Mouse (Mus musculus): ENCODE data around the gene Bbof1. TPM values are rescaled to one million over a fixed set of nuclear protein-coding genes. Genes with fewer than 3 reads are reported as not detected.

Gene Bbof1
- total and polyA plus RNA-seq, 3 experiments: 0.31 to 2.0 (median 1.7) TPM

DNA sequence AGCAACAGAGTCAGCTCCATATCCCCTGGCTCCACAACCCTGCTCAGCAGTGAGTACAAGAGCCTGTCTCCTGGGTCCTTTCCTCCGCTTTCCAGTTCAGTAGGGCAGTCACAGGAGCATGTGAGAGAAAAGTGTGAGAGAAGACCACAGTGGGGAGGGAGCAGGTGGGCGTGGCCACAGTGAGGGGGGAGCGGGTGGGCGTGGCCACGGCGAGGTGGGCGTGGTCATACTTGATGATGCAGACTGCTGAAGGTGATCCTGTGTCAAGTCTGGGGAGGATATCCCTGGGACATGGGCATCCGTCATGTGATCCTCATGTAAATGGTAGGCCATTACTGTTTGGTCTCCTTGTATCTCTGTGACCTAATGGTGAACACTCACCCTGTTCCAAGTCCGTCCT lies 41.9 kb upstream of the Bbof1 start:
- Histone ChIP-seq H3K79me2 (replicated peaks; ENCODE audit: control insufficient read depth, insufficient read depth, low read length) (0 out of 2 replicates have a peak, but pooled peaks cover 3% of the 10 kb centered on the region), H3K4me1 (ENCODE audit: control insufficient read depth, insufficient read depth, low read length) (peaks cover 1% of the 10 kb centered on the region; the same call in 1 of the 2 replicates), H3K4me3 (no peak overlapping the region), H3K27me3 (ENCODE audit: control insufficient read depth, insufficient read depth, low read length) (no peaks in the 10 kb centered on the region), H3K9ac (ENCODE audit: low read depth, low read length) (no peak overlapping the region), H3K27ac (no peak overlapping the region), H3K36me3 (ENCODE audit: control insufficient read depth, insufficient read depth, low read length) (no peaks in the 10 kb centered on the region)
- WGBS: 64% methylated on average over 9 of the region's 9 CpGs
- TF ChIP-seq EP300 (IDR thresholded peaks at IDR 0.05; ENCODE audit: insufficient read depth, low read depth, low read length) (no peak), POLR2A (IDR thresholded peaks at IDR 0.05; ENCODE audit: insufficient read depth, low read depth, low read length) (no peak), CTCF (IDR thresholded peaks at IDR 0.05) (no peak)
- no peak for DNase-seq
- intact Hi-C loops (cut with DNase I): no loop called here

DNA sequence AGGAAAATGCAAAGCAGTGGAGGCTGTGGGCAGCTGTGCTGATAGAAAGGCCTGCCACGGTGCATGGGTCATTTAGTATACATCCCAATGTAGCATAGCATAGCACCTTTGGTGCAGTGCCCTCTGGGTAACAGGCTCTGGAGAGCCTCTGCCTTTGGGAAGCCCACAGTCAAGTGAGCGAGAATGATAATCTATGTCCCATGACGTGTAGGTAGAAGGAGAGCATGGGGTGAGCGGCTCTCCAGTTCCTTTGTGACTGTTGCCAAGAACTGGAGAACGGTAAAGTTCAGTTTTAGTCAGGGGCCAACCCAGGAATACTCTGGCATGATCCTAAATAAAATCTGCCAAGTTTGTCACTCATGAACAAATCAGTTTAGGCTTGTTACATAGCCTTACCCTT lies 37.2 kb upstream of the Bbof1 start:
- H3K4me1 ChIP-seq (ENCODE audit: control insufficient read depth, insufficient read depth, low read length): no peaks in the 10 kb centered on the region
- H3K27me3 ChIP-seq (ENCODE audit: control insufficient read depth, insufficient read depth, low read length): no peaks in the 10 kb centered on the region
- no peak for DNase-seq
- WGBS: 57% methylated on average over 5 of the region's 5 CpGs
- TF ChIP-seq CTCF (IDR thresholded peaks at IDR 0.05): no peak
- TF ChIP-seq POLR2A (IDR thresholded peaks at IDR 0.05; ENCODE audit: insufficient read depth, low read depth, low read length): no peak
- H3K27ac ChIP-seq: no peak overlapping the region
- no peak overlapping the region for H3K9ac ChIP-seq (ENCODE audit: low read depth, low read length)
- intact Hi-C loops (cut with DNase I): no loop called here
- no peak overlapping the region for H3K4me3 ChIP-seq
- no peaks in the 10 kb centered on the region for H3K79me2 ChIP-seq (replicated peaks; ENCODE audit: control insufficient read depth, insufficient read depth, low read length)
- H3K36me3 ChIP-seq (ENCODE audit: control insufficient read depth, insufficient read depth, low read length): peaks cover 12% of the 10 kb centered on the region

GRCm38 (mm10) chr12:84373831-84374481 lies 34.9 kb upstream of the Bbof1 start:
- Histone ChIP-seq H3K27ac (peak overlapping the region; percentile 54), H3K4me3 (no peak overlapping the region), H3K4me1 (ENCODE audit: control insufficient read depth, insufficient read depth, low read length) (no peaks in the 10 kb centered on the region), H3K79me2 (replicated peaks; ENCODE audit: control insufficient read depth, insufficient read depth, low read length) (no peaks in the 10 kb centered on the region), H3K9ac (ENCODE audit: low read depth, low read length) (no peak overlapping the region), H3K27me3 (ENCODE audit: control insufficient read depth, insufficient read depth, low read length) (no peaks in the 10 kb centered on the region), H3K36me3 (ENCODE audit: control insufficient read depth, insufficient read depth, low read length) (peaks cover 14% of the 10 kb centered on the region)
- DNase-seq: no peak
- no peak for TF ChIP-seq POLR2A (IDR thresholded peaks at IDR 0.05; ENCODE audit: insufficient read depth, low read depth, low read length)
- TF ChIP-seq CTCF (IDR thresholded peaks at IDR 0.05): no peak
- TF ChIP-seq EP300 (IDR thresholded peaks at IDR 0.05; ENCODE audit: insufficient read depth, low read depth, low read length): no peak
- WGBS: 54% methylated on average over 6 of the region's 6 CpGs
- intact Hi-C loops (cut with DNase I): no loop called here

GRCm38 (mm10) chr12:84382369-84382768 lies 26.5 kb upstream of the Bbof1 start:
- peak overlapping the region; percentile 49 for H3K9ac ChIP-seq (ENCODE audit: low read depth, low read length)
- H3K27me3 ChIP-seq (ENCODE audit: control insufficient read depth, insufficient read depth, low read length): no peaks in the 10 kb centered on the region
- peaks cover 2% of the 10 kb centered on the region; the same call in 1 of the 2 replicates for H3K4me1 ChIP-seq (ENCODE audit: control insufficient read depth, insufficient read depth, low read length)
- intact Hi-C loops (cut with DNase I): no loop called here
- TF ChIP-seq CTCF (IDR thresholded peaks at IDR 0.05) (no peak), POLR2A (IDR thresholded peaks at IDR 0.05; ENCODE audit: insufficient read depth, low read depth, low read length) (peak; percentile 78), EP300 (IDR thresholded peaks at IDR 0.05; ENCODE audit: insufficient read depth, low read depth, low read length) (peak; percentile 89)
- DNase-seq: peak in 1 of 2 experiments; percentile 33
- no peaks in the 10 kb centered on the region; the same call in none of the 2 replicates for H3K36me3 ChIP-seq (ENCODE audit: control insufficient read depth, insufficient read depth, low read length)
- peak overlapping the region; percentile 58 for H3K27ac ChIP-seq
- 64% methylated on average over 4 of the region's 4 CpGs for WGBS
- no peaks in the 10 kb centered on the region for H3K79me2 ChIP-seq (replicated peaks; ENCODE audit: control insufficient read depth, insufficient read depth, low read length)
- peak overlapping the region; percentile 31 for H3K4me3 ChIP-seq

DNA sequence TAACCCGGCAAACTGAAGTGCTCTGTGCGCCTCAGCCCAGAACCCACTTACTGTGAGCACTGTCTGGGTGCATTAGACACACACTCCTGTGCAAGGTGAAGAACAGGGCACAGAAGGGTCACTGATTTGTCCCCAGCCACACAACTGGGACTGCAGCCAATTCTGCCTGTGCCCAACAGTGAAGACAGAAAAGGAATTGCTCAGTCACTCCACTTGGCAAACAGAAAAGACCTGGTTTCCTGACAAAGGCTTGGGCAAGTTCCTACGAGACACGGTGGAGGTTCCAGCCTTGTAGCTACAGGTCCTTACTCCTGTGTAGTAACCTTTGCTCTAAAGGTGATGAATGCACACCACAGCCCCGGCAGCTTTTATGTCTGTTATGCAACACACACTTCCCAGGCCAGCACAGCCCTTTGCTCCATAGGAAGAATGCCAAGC lies 24.2 kb upstream of the Bbof1 start:
- H3K27ac ChIP-seq: peak overlapping the region; percentile 76
- 40% methylated on average over 5 of the region's 5 CpGs for WGBS
- peak; percentile 51 to 78 for DNase-seq
- H3K27me3 ChIP-seq (ENCODE audit: control insufficient read depth, insufficient read depth, low read length): no peaks in the 10 kb centered on the region
- intact Hi-C loops (cut with DNase I): no loop called here
- H3K4me3 ChIP-seq: no peak overlapping the region
- no peak for TF ChIP-seq CTCF (IDR thresholded peaks at IDR 0.05)
- TF ChIP-seq EP300 (IDR thresholded peaks at IDR 0.05; ENCODE audit: insufficient read depth, low read depth, low read length): 0 out of 2 replicates have a peak, but pooled peaks have one; percentile 29
- no peaks in the 10 kb centered on the region for H3K79me2 ChIP-seq (replicated peaks; ENCODE audit: control insufficient read depth, insufficient read depth, low read length)
- H3K36me3 ChIP-seq (ENCODE audit: control insufficient read depth, insufficient read depth, low read length): no peaks in the 10 kb centered on the region; the same call in none of the 2 replicates
- no peak overlapping the region for H3K9ac ChIP-seq (ENCODE audit: low read depth, low read length)
- peaks cover 5% of the 10 kb centered on the region for H3K4me1 ChIP-seq (ENCODE audit: control insufficient read depth, insufficient read depth, low read length)

- Histone ChIP-seq H3K79me2 (replicated peaks; ENCODE audit: control insufficient read depth, insufficient read depth, low read length) (no peaks in the 10 kb centered on the region), H3K36me3 (ENCODE audit: control insufficient read depth, insufficient read depth, low read length) (no peaks in the 10 kb centered on the region; the same call in none of the 2 replicates), H3K4me3 (no peak overlapping the region), H3K27ac (peak overlapping the region; percentile 76), H3K4me1 (ENCODE audit: control insufficient read depth, insufficient read depth, low read length) (peaks cover 5% of the 10 kb centered on the region), H3K9ac (ENCODE audit: low read depth, low read length) (no peak overlapping the region), H3K27me3 (ENCODE audit: control insufficient read depth, insufficient read depth, low read length) (no peaks in the 10 kb centered on the region)
- intact Hi-C loops (cut with DNase I): no loop called here
- no peak for TF ChIP-seq EP300 (IDR thresholded peaks at IDR 0.05; ENCODE audit: insufficient read depth, low read depth, low read length)
- no peak for TF ChIP-seq CTCF (IDR thresholded peaks at IDR 0.05)
- no peak for TF ChIP-seq POLR2A (IDR thresholded peaks at IDR 0.05; ENCODE audit: insufficient read depth, low read depth, low read length)
- 80% methylated on average over 4 of the region's 4 CpGs for WGBS
- no peak for DNase-seq
Observed at GRCm38 (mm10) chr12:84385408-84385807, 23.5 kb upstream of the Bbof1 start.
